Mouse (Mus musculus): Measurements from ENCODE around the gene Kremen1. TPM values are rescaled to one million over a fixed set of nuclear protein-coding genes. Genes with fewer than 3 reads are reported as not detected.
A peak's percentile ranks its signal among the peaks of the same experiment; 100 is the strongest.

Kremen1 gene
- polyA plus RNA-seq, 1 experiment from 2014 or later, result 26.7 TPM

DNA sequence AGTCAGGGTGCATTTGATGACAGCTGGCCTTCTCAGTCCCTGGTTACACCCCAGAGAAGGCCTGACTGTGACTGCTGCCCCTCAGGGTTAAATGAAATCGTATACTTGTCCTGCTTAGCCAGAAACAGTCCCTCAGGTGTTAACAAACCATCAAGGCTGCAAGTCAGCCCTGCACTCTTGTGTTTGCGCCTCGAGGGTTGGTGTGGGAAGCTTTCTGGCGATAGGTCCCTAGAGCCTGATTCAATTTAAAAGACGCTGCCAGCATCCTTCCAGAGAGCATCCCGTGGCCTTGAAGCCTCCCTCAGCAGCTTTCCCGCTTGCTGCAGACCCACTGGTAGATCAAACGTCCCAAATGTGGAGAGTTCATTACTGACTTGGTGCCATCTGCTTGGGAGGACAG lies 82.0 kb downstream of the Kremen1 start:
- Histone ChIP-seq H3K36me3 (ENCODE audit: control insufficient read depth, insufficient read depth, low read length) (no peaks in the 10 kb centered on the region), H3K4me1 (ENCODE audit: control insufficient read depth, insufficient read depth, low read length) (peaks cover 7% of the 10 kb centered on the region; the same call in 1 of the 2 replicates), H3K4me2 (ENCODE audit: low read depth, low read length) (no peak overlapping the region), H3K9me3 (ENCODE audit: control insufficient read depth, low read length) (no peaks in the 10 kb centered on the region), H3K9ac (ENCODE audit: low read depth, low read length) (no peak overlapping the region), H3K4me3 (ENCODE audit: low read depth, low read length) (no peak overlapping the region), H3K27ac (replicated peaks; ENCODE audit: low read depth, low read length) (no peak overlapping the region), H3K27me3 (replicated peaks; ENCODE audit: control insufficient read depth, insufficient read depth, low read length) (no peaks in the 10 kb centered on the region)
- DNase-seq (ENCODE audit: low spot score) (no peak), ATAC-seq (ENCODE audit: low read depth) (no peak)
- WGBS, result 27% methylated on average over 8 of the region's 8 CpGs

DNA sequence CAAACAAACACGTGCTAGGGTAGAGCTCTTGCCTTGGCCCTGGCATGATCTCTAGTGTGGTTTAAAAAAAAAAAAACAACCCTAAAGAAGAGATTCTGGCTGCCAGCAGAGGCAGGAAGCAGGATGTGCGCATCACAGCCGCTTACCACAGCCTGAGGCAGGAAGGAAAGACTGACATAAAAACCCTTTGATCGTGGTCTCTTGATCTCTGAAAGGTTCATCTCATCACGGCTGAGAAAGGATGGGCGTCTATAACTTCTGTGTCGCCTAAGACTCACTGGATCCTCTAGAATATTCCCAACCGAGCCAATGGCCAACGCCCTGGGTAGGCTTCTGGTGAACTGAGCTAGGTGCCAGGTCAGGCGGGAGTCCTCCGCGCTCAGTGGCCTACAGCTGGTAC lies 84.2 kb downstream of the Kremen1 start:
- no peaks in the 10 kb centered on the region for H3K9me3 ChIP-seq (ENCODE audit: control insufficient read depth, low read length)
- H3K27ac ChIP-seq (replicated peaks; ENCODE audit: low read depth, low read length), result no peak overlapping the region
- no peaks in the 10 kb centered on the region; the same call in 1 of the 2 replicates for H3K4me1 ChIP-seq (ENCODE audit: control insufficient read depth, insufficient read depth, low read length)
- no peak overlapping the region for H3K4me3 ChIP-seq (ENCODE audit: low read depth, low read length)
- no peak overlapping the region for H3K9ac ChIP-seq (ENCODE audit: low read depth, low read length)
- no peak for ATAC-seq (ENCODE audit: low read depth)
- H3K27me3 ChIP-seq (replicated peaks; ENCODE audit: control insufficient read depth, insufficient read depth, low read length), result no peaks in the 10 kb centered on the region
- DNase-seq (ENCODE audit: low spot score), result peak; percentile 57
- no peak overlapping the region for H3K4me2 ChIP-seq (ENCODE audit: low read depth, low read length)
- H3K36me3 ChIP-seq (ENCODE audit: control insufficient read depth, insufficient read depth, low read length), result no peaks in the 10 kb centered on the region
- 54% methylated on average over 12 of the region's 12 CpGs for WGBS

DNA sequence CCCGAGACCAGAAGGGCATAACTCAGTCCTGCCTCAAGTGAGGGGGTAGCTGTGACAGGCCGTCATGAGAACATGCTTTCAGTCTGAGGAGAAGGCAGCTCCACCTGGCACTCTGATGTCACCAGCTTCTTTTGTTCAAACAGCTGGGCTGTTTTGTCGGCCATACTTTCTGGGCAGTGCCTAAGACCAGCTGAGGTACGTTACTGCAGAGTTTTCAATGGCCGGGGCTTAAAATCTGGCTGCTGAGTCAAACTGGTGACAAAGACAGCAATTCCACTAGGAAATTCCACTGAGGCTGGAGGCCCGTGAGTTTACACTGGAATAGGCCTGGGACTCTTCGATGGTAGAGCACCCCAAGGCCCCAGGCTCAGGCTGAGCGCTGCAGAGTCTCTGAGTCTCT lies 84.7 kb downstream of the Kremen1 start:
- 63% methylated on average over 8 of the region's 8 CpGs for WGBS
- no peaks in the 10 kb centered on the region for H3K27me3 ChIP-seq (replicated peaks; ENCODE audit: control insufficient read depth, insufficient read depth, low read length)
- no peaks in the 10 kb centered on the region for H3K36me3 ChIP-seq (ENCODE audit: control insufficient read depth, insufficient read depth, low read length)
- H3K4me3 ChIP-seq (ENCODE audit: low read depth, low read length), result no peak overlapping the region
- no peak overlapping the region for H3K9ac ChIP-seq (ENCODE audit: low read depth, low read length)
- DNase-seq (ENCODE audit: low spot score), result peak; percentile 58
- no peaks in the 10 kb centered on the region for H3K9me3 ChIP-seq (ENCODE audit: control insufficient read depth, low read length)
- H3K27ac ChIP-seq (replicated peaks; ENCODE audit: low read depth, low read length), result no peak overlapping the region; the same call in 1 of the 2 replicates
- no peak for ATAC-seq (ENCODE audit: low read depth)
- no peak overlapping the region for H3K4me2 ChIP-seq (ENCODE audit: low read depth, low read length)
- H3K4me1 ChIP-seq (ENCODE audit: control insufficient read depth, insufficient read depth, low read length), result no peaks in the 10 kb centered on the region; the same call in 1 of the 2 replicates

- Histone ChIP-seq H3K9ac (ENCODE audit: low read depth, low read length) (no peak overlapping the region), H3K4me2 (ENCODE audit: low read depth, low read length) (no peak overlapping the region), H3K27ac (replicated peaks; ENCODE audit: low read depth, low read length) (no peak overlapping the region), H3K9me3 (ENCODE audit: control insufficient read depth, low read length) (no peaks in the 10 kb centered on the region), H3K36me3 (ENCODE audit: control insufficient read depth, insufficient read depth, low read length) (no peaks in the 10 kb centered on the region), H3K27me3 (replicated peaks; ENCODE audit: control insufficient read depth, insufficient read depth, low read length) (no peaks in the 10 kb centered on the region), H3K4me3 (ENCODE audit: low read depth, low read length) (no peak overlapping the region), H3K4me1 (ENCODE audit: control insufficient read depth, insufficient read depth, low read length) (no peaks in the 10 kb centered on the region; the same call in 1 of the 2 replicates)
- no peak for DNase-seq (ENCODE audit: low spot score)
- 92% methylated on average over 2 of the region's 2 CpGs for WGBS
- ATAC-seq (ENCODE audit: low read depth), result no peak
Observed at GRCm38 (mm10) chr11:5175866-5176265, 85.5 kb downstream of the Kremen1 start.

GRCm38 (mm10) chr11:5175141-5175540 lies 86.2 kb downstream of the Kremen1 start:
- DNase-seq (ENCODE audit: low spot score), result no peak
- no peaks in the 10 kb centered on the region for H3K9me3 ChIP-seq (ENCODE audit: control insufficient read depth, low read length)
- WGBS, result 86% methylated on average over 7 of the region's 7 CpGs
- H3K4me3 ChIP-seq (ENCODE audit: low read depth, low read length), result no peak overlapping the region
- ATAC-seq (ENCODE audit: low read depth), result no peak
- H3K4me1 ChIP-seq (ENCODE audit: control insufficient read depth, insufficient read depth, low read length), result no peaks in the 10 kb centered on the region; the same call in 1 of the 2 replicates
- no peaks in the 10 kb centered on the region for H3K36me3 ChIP-seq (ENCODE audit: control insufficient read depth, insufficient read depth, low read length)
- no peaks in the 10 kb centered on the region for H3K27me3 ChIP-seq (replicated peaks; ENCODE audit: control insufficient read depth, insufficient read depth, low read length)
- no peak overlapping the region for H3K9ac ChIP-seq (ENCODE audit: low read depth, low read length)
- no peak overlapping the region for H3K27ac ChIP-seq (replicated peaks; ENCODE audit: low read depth, low read length)
- no peak overlapping the region for H3K4me2 ChIP-seq (ENCODE audit: low read depth, low read length)

DNA sequence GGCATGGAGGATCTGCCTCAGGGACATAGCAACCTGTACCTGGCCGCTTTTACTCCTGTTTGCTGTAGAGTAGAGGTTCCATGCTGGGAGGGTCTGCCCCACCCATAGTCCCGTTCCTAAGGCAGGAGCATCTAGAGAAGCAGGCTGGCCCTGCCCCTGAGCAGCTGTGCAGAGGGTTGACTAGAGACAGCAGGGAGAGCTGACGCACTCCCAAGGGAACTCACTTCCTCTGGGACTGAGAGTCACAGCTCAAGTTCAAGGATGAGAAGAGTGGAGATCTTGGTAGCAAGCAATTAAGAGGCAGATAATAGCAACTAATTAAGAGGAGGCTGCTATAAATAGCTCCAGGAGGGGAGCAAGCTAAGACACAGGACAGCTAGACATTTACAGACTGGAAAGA lies 88.5 kb downstream of the Kremen1 start:
- Histone ChIP-seq H3K27ac (replicated peaks; ENCODE audit: low read depth, low read length) (no peak overlapping the region), H3K4me2 (ENCODE audit: low read depth, low read length) (no peak overlapping the region), H3K4me3 (ENCODE audit: low read depth, low read length) (no peak overlapping the region), H3K4me1 (ENCODE audit: control insufficient read depth, insufficient read depth, low read length) (no peaks in the 10 kb centered on the region; the same call in 1 of the 2 replicates), H3K9ac (ENCODE audit: low read depth, low read length) (no peak overlapping the region), H3K9me3 (ENCODE audit: control insufficient read depth, low read length) (no peaks in the 10 kb centered on the region), H3K36me3 (ENCODE audit: control insufficient read depth, insufficient read depth, low read length) (no peaks in the 10 kb centered on the region), H3K27me3 (replicated peaks; ENCODE audit: control insufficient read depth, insufficient read depth, low read length) (no peaks in the 10 kb centered on the region)
- ATAC-seq (ENCODE audit: low read depth) (peak; percentile 66; the same call in 1 of the 2 replicates), DNase-seq (ENCODE audit: low spot score) (peak; percentile 59)
- 39% methylated on average over 3 of the region's 3 CpGs for WGBS

- ATAC-seq (ENCODE audit: low read depth), result no peak
- 70% methylated on average over 9 of the region's 9 CpGs for WGBS
- no peak overlapping the region for H3K9ac ChIP-seq (ENCODE audit: low read depth, low read length)
- no peaks in the 10 kb centered on the region for H3K36me3 ChIP-seq (ENCODE audit: control insufficient read depth, insufficient read depth, low read length)
- H3K4me2 ChIP-seq (ENCODE audit: low read depth, low read length), result no peak overlapping the region
- DNase-seq (ENCODE audit: low spot score), result no peak
- H3K27ac ChIP-seq (replicated peaks; ENCODE audit: low read depth, low read length), result no peak overlapping the region
- no peaks in the 10 kb centered on the region for H3K9me3 ChIP-seq (ENCODE audit: control insufficient read depth, low read length)
- no peaks in the 10 kb centered on the region for H3K27me3 ChIP-seq (replicated peaks; ENCODE audit: control insufficient read depth, insufficient read depth, low read length)
- peaks cover 21% of the 10 kb centered on the region for H3K4me1 ChIP-seq (ENCODE audit: control insufficient read depth, insufficient read depth, low read length)
- no peak overlapping the region for H3K4me3 ChIP-seq (ENCODE audit: low read depth, low read length)
Observed at GRCm38 (mm10) chr11:5167311-5167710, 94.0 kb downstream of the Kremen1 start.

GRCm38 (mm10) chr11:5165471-5165916 lies 95.9 kb downstream of the Kremen1 start:
- Histone ChIP-seq H3K4me3 (ENCODE audit: low read depth, low read length) (no peak overlapping the region), H3K36me3 (ENCODE audit: control insufficient read depth, insufficient read depth, low read length) (no peaks in the 10 kb centered on the region), H3K9me3 (ENCODE audit: control insufficient read depth, low read length) (0 out of 2 replicates have a peak, but pooled peaks cover 5% of the 10 kb centered on the region), H3K9ac (ENCODE audit: low read depth, low read length) (peak overlapping the region; percentile 5; the same call in 1 of the 2 replicates), H3K4me2 (ENCODE audit: low read depth, low read length) (no peak overlapping the region), H3K27ac (replicated peaks; ENCODE audit: low read depth, low read length) (peak overlapping the region; percentile 73), H3K27me3 (replicated peaks; ENCODE audit: control insufficient read depth, insufficient read depth, low read length) (no peaks in the 10 kb centered on the region), H3K4me1 (ENCODE audit: control insufficient read depth, insufficient read depth, low read length) (peaks cover 21% of the 10 kb centered on the region)
- peak; percentile 72 for ATAC-seq (ENCODE audit: low read depth)
- WGBS, result 12% methylated on average over 7 of the region's 8 CpGs
- peak; percentile 81 for DNase-seq (ENCODE audit: low spot score)

DNA sequence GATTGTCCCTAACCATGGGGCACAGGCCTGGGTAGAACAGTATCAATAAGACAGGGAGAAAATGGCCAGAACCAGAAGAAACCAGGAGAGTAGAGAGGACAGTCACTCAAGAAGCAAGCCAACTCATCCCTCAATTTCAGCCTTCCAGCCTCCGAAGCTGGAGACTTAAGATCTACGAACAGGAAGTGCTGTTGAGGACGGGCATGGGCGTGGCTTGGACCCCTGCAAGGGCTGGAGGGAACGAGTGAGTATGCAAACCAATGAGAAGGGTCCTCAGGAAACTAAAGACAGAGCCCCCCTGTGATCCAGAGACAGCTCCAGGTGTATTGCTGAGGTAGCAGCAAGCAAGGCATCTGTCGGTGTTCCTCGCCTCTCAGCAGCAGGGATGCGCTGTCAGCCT lies 97.0 kb downstream of the Kremen1 start:
- Histone ChIP-seq H3K27ac (replicated peaks; ENCODE audit: low read depth, low read length) (peak overlapping the region; percentile 73; the same call in 1 of the 2 replicates), H3K9ac (ENCODE audit: low read depth, low read length) (no peak overlapping the region), H3K27me3 (replicated peaks; ENCODE audit: control insufficient read depth, insufficient read depth, low read length) (no peaks in the 10 kb centered on the region), H3K4me1 (ENCODE audit: control insufficient read depth, insufficient read depth, low read length) (peaks cover 21% of the 10 kb centered on the region), H3K4me3 (ENCODE audit: low read depth, low read length) (no peak overlapping the region), H3K4me2 (ENCODE audit: low read depth, low read length) (no peak overlapping the region), H3K36me3 (ENCODE audit: control insufficient read depth, insufficient read depth, low read length) (no peaks in the 10 kb centered on the region), H3K9me3 (ENCODE audit: control insufficient read depth, low read length) (0 out of 2 replicates have a peak, but pooled peaks cover 5% of the 10 kb centered on the region)
- DNase-seq (ENCODE audit: low spot score) (no peak), ATAC-seq (ENCODE audit: low read depth) (no peak)
- 36% methylated on average over 8 of the region's 8 CpGs for WGBS

Data from embryonic facial prominence, embryonic 14.5 days (tissue).